Mouse (Mus musculus) heart, adult 18-20 months (tissue): Measurements from ENCODE around the gene Tmem236. TPM values are rescaled to one million over a fixed set of nuclear protein-coding genes. Genes with fewer than 3 reads are reported as not detected.

ENCODE experiments used
- DNase-seq, 2 experiments: peaks; one replicate each; pipeline ENCODE4 v3.0.0; 2021 to 2022; ENCODE audit warnings: mixed read lengths in 1 of 2
- microRNA-seq, 2 experiments: library from miRNA; unstranded; fragments of <30 nt; microRNA quantifications; one replicate each; pipeline ENCODE4 v1.2.0; 2022
- total RNA-seq, 2 experiments: library from RNA; stranded (reverse); gene quantifications; 2 replicates each; pipeline ENCODE4 v1.2.3; 2021

Gene Tmem236
- total RNA-seq, 2 experiments from 2014 or later: not detected

DNA sequence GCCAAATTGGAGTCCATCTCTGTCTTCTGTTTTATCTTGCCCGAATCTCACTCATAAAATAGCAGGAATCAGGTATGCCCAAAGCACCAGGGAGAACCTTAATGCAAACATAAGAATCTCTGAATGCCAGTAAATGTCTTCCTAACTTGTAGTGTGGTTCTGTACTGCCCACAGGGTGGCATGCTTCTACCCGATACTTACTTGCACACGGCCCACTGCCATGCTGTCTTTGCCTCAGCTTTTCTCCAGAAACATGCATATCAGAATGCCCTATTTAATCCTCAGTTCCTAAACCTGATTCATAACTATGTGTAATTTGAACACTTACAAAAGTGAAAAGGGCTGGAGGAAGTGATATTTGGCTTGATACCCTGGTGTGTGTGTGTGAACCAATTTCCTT is 77.6 kb downstream of the Tmem236 start:
- DNase-seq: no peak

DNA sequence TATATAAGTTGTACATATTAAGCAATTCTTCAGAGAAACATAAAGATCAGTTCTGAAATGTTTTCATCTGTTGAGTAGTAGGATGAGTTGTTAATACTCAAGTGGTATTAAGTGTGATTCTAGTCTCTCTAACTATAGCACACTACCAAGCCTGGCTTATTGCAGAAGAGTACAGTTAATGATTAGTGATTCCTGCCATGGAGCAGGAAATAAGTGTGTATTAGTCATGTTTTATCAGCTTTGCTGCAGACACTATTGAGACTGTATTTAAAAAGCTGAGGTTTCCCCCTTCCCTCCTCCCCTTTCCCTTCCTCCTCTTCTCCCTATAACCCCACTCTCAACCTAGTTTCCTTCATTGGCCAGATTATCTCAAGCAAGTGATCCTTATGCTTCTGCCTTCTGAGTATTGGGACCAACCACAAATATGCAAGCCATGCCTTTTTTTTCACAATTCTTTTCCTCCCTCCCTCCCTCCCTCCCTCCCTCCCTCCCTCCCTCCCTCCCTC is 84.1 kb downstream of the Tmem236 start:
- DNase-seq: no peak

DNA sequence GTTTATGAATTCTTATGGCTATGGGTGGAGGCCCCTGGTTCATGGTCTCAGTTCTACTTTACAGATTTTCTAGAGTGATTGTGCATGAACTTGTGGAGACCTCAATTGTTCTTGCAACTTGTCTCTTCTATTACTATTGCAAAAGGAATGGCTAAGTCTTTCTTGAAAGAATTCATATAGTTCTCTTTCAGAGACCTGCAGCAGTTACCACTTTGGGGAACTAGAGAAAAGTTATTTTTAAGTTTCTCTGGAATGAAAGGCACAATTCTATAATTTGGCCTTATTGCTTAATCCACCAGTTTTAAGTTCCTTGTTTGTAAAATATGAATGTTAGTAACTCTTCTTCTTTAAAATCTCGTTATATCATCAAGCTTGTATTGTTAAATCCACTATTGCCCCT is 87.8 kb downstream of the Tmem236 start:
- DNase-seq: no peak

DNA sequence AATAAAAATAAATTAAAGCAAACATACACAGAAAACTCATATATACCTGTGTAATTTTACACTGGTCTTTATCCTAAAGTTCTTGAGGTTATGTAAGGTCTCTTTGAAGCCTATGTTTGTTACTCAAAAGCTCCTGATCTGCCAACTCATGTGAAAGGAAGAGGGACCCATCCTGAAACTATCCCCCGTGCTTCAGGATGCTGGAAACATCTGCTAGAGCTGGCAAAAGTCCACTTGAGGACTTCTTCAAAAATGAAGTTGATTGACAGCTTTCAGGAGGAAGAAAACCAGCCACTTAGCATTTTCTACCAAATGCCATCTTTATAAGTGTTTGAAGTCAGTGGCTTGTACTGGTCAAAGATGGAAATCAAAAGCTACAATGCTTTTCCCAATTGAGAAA is 94.8 kb downstream of the Tmem236 start:
- peak; percentile 12 to 61 for DNase-seq

Small RNA genes lying within 50 kb of the gene (microRNA-seq; reads per million reads assigned to microRNA genes)
- 13.5 to 18.2 reads per million in 2 experiments for gene Mir511

Other genes with a start within 250 kb of the Tmem236 start
- 10 to 100 TPM; 56.6 to 62.7 TPM for gene Hacd1, start 118.4 kb upstream of the Tmem236 start, total RNA-seq
- 10 to 100 TPM; 26.6 to 26.9 TPM for gene Stam, start 100.4 kb upstream of the Tmem236 start, total RNA-seq
- gene Mrc1, start 54.9 kb downstream of the Tmem236 start, total RNA-seq: 10 to 100 TPM; 17.0 to 19.1 TPM
- not detected for gene Slc39a12, start 213.8 kb downstream of the Tmem236 start, total RNA-seq